Mouse (Mus musculus) yolk sac, embryonic 10.5 days (tissue): ENCODE measurements at regions not wholly inside any gene's neighbourhood (a gene's known extent, or its start where the extent isn't known, plus 50 kb on each side); places are given as distances from the start of the nearest gene placed in this dataset.
A peak's percentile ranks its signal among the peaks of the same experiment; 100 is the strongest.

Experiments used
- DNase-seq: peaks from one replicate; pipeline ENCODE4 v3.0.0-alpha.2; 2017; ENCODE audit warnings: low spot score

- DNase-seq, result no peak
Observed at GRCm38 (mm10) chr15:63670561-63670960, 174.4 kb downstream of the Gsdmc2 start.

DNA sequence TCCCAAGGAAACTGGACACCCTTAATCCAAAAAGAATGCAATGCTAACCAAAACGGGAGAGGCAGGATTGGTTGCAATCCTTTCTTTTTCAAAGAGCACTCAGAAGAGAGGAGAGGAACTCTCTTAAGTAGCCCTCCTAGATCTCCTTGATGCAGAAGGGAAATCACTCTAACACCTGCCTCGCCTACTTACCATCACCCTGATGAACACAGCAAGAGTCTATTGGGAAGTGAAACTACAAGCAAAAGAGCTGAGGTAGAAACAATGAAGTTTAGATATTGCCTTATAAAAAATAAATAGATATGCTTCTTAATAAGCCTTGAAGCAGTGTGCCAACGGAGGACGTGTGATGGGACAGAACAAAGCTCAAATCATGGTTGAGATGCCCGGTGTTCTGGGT lies 177.4 kb downstream of the Gsdmc2 start:
- no peak for DNase-seq

DNA sequence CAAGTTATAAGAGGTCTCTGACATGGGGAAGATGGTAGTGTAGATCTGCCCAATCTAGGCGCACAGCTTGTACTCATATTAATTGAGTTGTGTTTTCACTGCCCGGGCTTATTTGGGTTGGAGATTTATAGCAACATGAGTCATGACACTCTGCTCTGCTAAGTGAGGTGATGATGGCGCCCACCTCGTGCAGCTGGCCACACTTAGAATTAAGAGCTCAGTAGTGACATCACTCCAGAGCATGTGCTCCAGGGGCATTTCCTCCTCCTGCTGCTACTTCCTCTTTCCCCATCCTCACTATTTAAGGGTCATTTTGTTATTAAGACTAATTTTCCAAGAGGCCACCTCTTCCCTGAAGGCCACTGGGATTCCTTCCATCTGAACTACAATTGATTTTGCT lies 179.5 kb downstream of the Gsdmc2 start:
- no peak for DNase-seq

DNA sequence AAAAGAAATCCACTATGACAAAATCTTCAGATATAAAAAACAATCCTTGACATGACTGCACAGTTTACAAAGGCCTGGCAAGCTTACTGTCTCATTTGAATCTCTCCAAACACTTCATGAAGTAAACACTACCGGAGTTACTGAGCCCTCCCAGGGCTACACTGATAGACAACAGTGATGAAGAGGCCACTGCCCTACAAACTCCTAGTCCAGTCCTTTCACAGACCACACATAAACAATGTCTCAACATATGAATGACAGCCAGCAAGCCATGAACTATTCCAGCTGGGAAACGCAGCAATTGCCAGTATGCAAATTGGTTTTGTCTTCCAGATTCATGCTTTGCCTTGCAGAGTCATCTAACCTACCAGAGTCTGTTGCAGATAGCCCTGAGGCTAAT lies 180.1 kb downstream of the Gsdmc2 start:
- DNase-seq, result no peak

- DNase-seq, result no peak
Observed at GRCm38 (mm10) chr15:63662183-63662582, 182.8 kb downstream of the Gsdmc2 start.

GRCm38 (mm10) chr15:63658031-63658521 lies 186.9 kb downstream of the Gsdmc2 start:
- DNase-seq, result no peak

GRCm38 (mm10) chr15:63652216-63652961 lies 192.6 kb downstream of the Gsdmc2 start:
- peak; percentile 36 for DNase-seq

DNA sequence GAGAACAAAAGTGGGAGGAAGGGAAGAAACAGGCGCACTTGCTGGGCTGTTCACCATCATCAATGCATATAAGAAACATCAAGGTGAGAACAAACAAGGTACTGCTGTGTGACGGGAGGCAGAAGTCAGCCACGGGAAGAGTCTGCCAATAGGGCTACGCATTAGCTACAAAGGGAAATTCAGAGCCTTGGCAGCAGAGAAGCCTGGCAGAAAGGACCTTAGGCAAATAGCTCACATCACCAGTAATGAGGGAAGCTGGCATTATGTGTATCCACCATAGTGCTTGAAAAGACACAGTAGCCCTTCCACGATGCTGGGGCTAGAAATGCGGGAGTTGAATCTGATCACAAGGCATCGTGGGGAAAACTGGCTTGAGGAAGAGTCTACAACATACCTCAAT lies 193.9 kb downstream of the Gsdmc2 start:
- no peak for DNase-seq

DNA sequence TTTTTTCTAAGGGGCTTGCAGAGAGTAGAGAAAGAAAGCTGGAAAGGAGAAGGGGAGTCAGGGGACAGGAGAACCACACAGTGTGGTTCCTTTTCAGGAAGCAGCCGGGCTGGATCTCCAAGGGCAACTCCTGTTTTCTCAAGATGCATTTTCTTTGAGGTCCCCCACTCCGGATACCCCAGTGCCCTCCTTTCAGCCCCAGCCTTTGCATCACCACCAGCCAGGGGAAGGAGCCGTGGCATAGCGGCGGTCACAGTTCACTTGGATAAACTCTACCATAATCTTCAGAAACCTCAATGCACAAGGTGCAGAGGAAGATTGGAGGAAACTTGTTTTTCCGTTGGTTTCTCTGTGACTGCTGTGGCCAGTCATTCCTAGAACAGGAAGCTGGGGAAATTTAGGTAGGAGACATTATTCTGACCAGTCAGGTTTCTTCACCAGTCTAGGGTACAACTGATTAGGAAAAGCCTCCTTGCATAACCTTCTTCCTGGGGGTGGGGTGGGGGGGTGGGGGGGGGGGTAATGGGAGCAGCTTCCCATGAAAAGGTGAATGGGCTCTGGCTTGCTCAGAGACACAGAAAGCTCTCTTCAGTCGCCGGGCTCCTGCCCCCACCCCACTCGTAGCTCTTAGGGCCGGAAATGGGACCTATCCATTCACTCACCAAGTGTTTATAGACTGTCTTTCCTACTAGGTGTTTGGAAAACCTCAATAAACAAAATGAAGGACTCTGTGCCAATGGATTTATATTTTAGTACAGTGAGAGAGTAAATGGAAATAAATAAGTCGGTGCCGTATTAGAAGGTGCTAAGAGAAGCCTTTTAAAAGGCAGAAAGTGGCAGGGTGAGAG lies 196.6 kb downstream of the Gsdmc2 start:
- DNase-seq, result no peak

GRCm38 (mm10) chr15:63624814-63625213 lies 220.2 kb downstream of the Gsdmc2 start:
- no peak for DNase-seq

GRCm38 (mm10) chr15:63624249-63624648 lies 220.7 kb downstream of the Gsdmc2 start:
- no peak for DNase-seq

GRCm38 (mm10) chr15:63616506-63617208 lies 228.3 kb downstream of the Gsdmc2 start:
- no peak for DNase-seq

DNA sequence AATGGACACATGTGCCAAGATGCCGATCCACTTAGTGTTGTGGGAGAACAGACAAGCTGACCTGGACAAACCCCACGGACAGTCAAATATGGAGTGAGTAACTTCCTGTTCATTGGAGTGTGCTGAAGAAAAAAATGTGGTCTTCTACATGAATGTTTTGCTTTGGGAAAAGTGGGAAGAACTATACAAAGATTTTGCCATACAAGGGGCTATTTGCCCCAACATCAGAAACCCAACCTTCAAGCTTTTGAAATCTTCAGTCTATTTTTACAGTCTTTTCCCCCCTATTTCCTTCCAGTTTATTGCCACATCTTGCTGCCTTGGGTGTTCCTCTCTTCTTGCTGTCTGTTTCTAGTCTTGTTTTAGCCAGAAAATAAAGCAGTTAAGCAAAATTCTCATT lies 230.8 kb downstream of the Gsdmc2 start:
- DNase-seq, result no peak

- no peak for DNase-seq
Observed at GRCm38 (mm10) chr15:63613120-63613519, 231.9 kb downstream of the Gsdmc2 start.

DNA sequence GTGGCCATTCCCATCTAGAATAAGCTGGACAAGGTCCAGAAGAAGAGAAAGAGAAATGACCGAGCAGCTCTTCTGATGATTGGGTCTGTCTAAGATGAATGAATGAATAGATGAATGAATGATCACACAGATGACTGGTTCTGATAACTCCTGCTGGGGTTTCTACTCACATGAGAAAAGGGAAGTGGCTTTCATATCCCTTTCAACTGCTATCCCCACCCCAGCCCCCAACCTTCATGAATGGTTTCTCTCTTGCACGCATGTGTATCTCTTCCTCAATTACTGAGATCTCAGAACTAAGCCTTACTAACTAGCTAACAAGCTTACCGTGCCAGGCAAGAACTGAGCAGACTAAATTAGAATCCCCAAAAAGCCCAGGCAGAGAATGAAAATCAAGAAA lies 233.8 kb downstream of the Gsdmc2 start:
- DNase-seq, result no peak

DNA sequence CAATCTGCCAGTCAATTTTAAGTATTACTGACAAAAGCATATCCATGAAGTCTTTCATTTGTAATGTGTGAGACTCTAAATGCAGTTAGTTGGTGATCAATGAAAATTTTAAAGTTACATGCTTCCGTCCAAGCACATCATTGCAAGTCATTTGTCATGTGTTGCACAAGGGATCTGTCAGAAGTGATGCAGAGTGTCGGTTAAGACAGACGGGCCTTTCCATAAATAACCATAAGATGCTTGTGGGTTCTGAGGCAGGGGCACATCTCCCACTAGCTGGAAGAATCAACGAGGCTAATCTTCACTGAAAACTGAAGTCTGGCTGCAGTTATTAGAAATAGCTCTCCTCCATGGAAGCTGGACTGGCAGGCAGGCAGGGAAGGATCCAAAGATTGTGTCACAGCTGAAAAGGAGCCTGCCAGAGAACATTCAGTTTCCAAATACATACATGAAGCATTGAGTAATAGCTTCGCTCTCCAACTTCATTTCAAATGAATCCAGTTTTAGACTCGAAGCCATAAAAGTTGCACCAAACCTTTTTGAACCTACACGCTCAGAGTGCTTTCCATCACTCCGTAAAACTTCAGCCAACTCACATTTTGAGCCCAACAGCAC lies 241.8 kb downstream of the Gsdmc2 start:
- no peak for DNase-seq

DNA sequence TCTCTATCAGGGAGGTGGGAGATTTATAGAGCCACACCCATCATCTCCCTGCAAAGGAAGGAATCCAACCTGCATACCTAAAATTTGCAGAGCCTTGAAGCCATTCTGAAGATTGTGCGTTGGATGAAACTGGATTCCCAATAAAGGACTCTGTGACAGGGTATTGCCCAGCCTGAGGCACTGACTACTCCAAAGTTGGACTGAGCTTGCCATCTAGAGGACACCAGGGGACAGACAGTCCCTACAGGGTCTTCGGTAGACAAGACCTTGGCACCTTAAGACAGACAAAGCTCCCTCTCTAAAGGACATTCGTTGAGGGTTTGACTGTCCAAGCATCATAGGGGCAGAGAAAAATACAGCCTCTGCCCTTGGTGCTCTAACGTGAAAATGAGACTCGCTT lies 243.4 kb downstream of the Gsdmc2 start:
- peak; percentile 18 for DNase-seq

DNA sequence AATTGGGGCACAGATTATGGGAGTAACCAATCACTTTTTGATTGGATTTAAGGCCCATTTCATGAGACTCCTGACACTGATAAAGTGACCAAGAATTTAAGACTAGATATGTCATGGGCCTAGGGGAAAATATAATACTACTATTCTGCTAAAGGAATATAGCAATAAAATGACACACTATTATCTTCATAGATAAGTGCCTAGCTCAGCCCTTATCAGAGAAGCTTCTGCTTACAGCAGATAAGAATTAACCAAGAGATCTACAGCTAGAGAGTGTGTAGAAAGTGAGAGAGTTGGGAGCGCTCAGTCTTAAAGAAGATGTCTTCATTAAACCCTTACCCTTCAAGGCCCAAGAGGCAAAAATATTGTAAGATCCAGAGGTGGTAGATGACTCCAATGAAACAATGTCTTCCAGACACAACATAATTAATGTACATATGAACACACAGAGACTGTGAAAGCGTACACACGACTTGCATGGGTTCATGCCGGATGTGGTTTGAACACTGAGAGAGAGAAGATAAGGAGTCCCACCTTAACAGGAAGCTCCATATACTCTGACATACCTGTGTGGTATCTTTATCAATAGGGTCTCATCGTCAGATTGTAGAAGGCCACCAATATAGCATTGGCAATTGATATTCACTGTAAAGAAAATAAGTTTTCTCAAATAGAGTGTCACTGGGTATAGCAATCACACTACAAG lies 252.1 kb downstream of the Gsdmc2 start:
- DNase-seq, result no peak

- DNase-seq, result no peak
Observed at GRCm38 (mm10) chr15:63559293-63559692, 285.7 kb downstream of the Gsdmc2 start.

- DNase-seq, result no peak
Observed at GRCm38 (mm10) chr15:63558691-63559090, 286.3 kb downstream of the Gsdmc2 start.

DNA sequence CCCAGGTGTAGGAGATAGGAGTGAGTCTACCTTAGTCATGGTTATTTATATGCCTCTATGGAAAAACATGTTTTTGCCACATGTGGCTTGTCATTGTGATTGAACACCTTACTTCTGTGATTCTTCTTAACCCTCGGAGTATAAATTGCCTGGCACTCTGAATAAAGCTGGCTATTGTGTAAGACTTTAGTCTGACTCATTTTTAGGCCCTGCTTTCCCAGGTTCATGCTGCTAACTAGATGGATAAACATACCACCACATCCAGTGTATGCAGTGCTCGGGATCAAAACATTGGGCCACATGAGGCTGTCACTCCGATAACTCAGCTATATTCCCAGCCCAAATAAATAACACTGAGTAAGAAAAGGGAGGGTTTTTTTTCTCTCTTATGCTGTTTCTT lies 287.2 kb downstream of the Gsdmc2 start:
- DNase-seq, result no peak

- DNase-seq, result no peak
Observed at GRCm38 (mm10) chr15:63553597-63553996, 291.4 kb downstream of the Gsdmc2 start.
